Mouse (Mus musculus): ENCODE results near the gene Senp7. TPM values are rescaled to one million over a fixed set of nuclear protein-coding genes. Genes with fewer than 3 reads are reported as not detected.
"Not testable (repeated sequence)": the region's sequence is repeated elsewhere in the genome, so short reads cannot be mapped to it uniquely, and the experiment has no call there.

Senp7 gene
- polyA plus RNA-seq, 1 experiment from 2014 or later: 33.2 TPM

DNA sequence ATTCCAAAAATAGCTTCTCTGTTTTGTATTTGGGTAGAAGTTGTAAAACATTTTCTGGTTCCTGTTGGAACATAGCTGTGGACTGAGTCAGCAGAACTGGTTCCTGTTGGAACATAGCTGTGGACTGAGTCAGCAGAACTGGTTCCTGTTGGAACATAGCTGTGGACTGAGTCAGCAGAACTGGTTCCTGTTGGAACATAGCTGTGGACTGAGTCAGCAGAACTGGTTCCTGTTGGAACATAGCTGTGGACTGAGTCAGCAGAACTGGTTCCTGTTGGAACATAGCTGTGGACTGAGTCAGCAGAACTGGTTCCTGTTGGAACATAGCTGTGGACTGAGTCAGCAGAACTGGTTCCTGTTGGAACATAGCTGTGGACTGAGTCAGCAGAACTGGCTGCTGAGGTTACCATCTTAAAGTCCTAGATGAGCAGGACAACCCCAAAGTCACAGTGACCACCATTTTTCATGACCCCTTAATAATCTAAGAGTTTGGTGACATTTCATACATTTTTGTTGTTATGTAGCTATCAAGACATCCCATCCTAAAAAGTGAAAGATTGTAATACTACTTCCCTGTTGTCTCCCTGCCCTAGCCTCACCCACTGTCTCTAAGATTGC, 48.4 kb downstream of the Senp7 start:
- not testable (repeated sequence) for H3K9ac ChIP-seq (ENCODE audit: low read depth, low read length); H3K4me1 ChIP-seq (ENCODE audit: control insufficient read depth, insufficient read depth, low read length); H3K27ac ChIP-seq (ENCODE audit: low read depth, low read length); H3K9me3 ChIP-seq (ENCODE audit: control insufficient read depth, low read length); H3K4me3 ChIP-seq (ENCODE audit: low read length); ATAC-seq (ENCODE audit: low FRiP score, low TSS enrichment); H3K27me3 ChIP-seq (ENCODE audit: control insufficient read depth, insufficient read depth, low read length); H3K4me2 ChIP-seq (replicated peaks; ENCODE audit: low read depth, low read length)
- H3K36me3 ChIP-seq (ENCODE audit: control insufficient read depth, insufficient read depth, low read length): peaks cover 21% of the 10 kb centered on the region; the same call in 1 of the 2 replicates

DNA sequence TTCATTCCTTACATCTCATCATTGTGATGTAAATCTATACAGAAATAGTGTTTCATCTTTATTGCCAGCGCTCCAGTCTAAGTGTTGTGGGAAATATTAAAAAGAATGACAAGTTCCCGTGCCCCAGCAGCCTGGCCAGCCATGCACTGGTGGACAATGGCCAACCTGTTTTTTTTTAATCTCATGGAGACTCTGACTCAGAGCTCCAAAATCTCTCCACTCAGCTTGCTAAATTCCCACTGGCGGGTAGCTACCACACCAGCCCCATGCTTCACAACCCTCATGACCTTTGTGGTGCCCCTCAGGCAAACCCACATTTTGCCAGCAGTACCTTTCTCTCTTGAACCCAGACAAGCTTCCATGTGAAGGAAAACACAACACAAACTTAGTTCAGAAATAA, 67.6 kb downstream of the Senp7 start:
- Histone ChIP-seq H3K4me2 (replicated peaks; ENCODE audit: low read depth, low read length) (no peak overlapping the region), H3K27me3 (ENCODE audit: control insufficient read depth, insufficient read depth, low read length) (no peaks in the 10 kb centered on the region), H3K9ac (ENCODE audit: low read depth, low read length) (no peak overlapping the region), H3K9me3 (ENCODE audit: control insufficient read depth, low read length) (no peaks in the 10 kb centered on the region), H3K4me3 (ENCODE audit: low read length) (no peak overlapping the region), H3K36me3 (ENCODE audit: control insufficient read depth, insufficient read depth, low read length) (peaks cover 15% of the 10 kb centered on the region; the same call in 1 of the 2 replicates), H3K4me1 (ENCODE audit: control insufficient read depth, insufficient read depth, low read length) (no peaks in the 10 kb centered on the region), H3K27ac (ENCODE audit: low read depth, low read length) (no peak overlapping the region)
- WGBS: 83% methylated on average over 3 of the region's 3 CpGs
- no peak for ATAC-seq (ENCODE audit: low FRiP score, low TSS enrichment)

DNA sequence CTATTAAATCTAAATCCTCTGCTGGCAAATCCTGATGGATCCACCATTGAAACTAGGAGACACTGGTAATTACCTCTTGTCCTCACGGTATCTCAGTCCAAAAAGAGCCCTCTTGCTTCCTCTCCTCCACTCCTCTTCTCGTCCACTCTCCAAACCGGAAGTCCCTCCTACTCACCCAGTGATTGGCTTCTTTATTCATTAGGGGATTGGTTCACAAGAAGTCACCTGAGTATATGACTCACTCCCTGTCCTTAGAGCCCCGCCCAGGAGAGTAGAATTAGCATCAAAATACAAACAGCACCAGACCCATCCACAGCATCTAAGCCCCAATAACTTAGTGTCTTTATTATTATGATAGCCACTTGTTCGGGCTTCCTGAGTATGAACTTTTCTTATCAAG, 68.0 kb downstream of the Senp7 start:
- Histone ChIP-seq H3K36me3 (ENCODE audit: control insufficient read depth, insufficient read depth, low read length) (peaks cover 17% of the 10 kb centered on the region; the same call in 1 of the 2 replicates), H3K4me3 (ENCODE audit: low read length) (no peak overlapping the region), H3K9me3 (ENCODE audit: control insufficient read depth, low read length) (no peaks in the 10 kb centered on the region), H3K27me3 (ENCODE audit: control insufficient read depth, insufficient read depth, low read length) (no peaks in the 10 kb centered on the region), H3K4me2 (replicated peaks; ENCODE audit: low read depth, low read length) (no peak overlapping the region), H3K27ac (ENCODE audit: low read depth, low read length) (no peak overlapping the region), H3K4me1 (ENCODE audit: control insufficient read depth, insufficient read depth, low read length) (no peaks in the 10 kb centered on the region), H3K9ac (ENCODE audit: low read depth, low read length) (no peak overlapping the region)
- 93% methylated on average over 5 of the region's 5 CpGs for WGBS
- ATAC-seq (ENCODE audit: low FRiP score, low TSS enrichment): no peak

DNA sequence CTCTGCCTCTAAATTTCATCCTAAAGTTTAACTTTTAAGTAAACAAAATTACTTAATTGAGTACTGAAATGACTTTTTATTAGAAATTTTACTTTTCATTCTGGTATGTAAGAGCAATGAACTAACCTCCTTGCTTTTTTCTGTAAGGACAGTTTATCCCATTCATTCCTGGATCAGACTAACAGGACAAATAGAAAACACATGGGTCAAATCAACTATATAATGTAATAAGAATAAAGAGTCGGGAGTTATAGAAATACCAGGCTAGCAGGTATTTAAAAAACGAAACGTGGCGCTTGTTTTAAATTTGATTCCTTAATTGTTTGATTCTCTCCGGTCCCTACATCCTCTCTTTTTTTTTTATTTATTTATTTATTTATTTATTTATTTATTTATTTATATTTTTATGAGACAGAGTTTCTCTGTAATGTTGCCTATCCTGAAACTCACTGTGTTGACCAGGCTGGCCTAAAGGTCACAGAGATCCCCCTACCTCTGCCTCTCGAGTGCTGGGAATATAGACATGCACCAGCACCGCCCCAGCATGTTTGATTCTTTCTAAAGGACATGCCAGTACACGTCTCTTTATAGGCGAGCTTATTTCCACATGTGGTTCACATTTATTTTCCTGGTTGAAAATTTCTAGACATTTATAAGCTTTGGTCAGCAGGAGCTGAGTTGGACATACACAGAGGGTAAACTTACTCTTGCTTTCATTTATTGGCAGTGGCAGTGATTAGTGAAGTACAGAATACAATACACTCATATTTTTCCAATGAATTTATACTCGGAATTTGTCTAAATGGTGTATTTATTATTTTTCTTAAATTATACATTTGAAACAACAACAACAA, 69.4 kb downstream of the Senp7 start:
- ATAC-seq (ENCODE audit: low FRiP score, low TSS enrichment): no peak
- WGBS: 93% methylated on average over 10 of the region's 10 CpGs

DNA sequence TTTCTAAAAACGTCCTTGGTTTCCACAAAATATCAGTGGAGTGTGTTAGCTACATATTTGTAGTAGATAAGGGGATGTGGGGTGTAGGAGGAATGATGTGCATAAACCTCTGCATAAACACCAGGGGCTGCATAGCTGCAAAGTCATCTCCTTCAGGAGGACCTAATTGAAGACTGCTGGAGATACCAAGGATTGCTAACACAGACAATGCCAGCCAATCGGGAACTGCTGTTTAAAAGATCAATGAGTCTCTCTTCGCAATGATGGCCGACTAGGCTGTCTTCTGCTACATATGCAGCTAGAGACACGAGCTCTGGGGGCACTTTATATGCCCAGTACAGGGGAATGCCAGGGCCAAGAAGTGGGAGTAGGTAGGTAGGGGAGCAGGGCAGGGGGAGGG, 74.4 kb downstream of the Senp7 start:
- Histone ChIP-seq H3K27me3 (ENCODE audit: control insufficient read depth, insufficient read depth, low read length) (no peaks in the 10 kb centered on the region), H3K9me3 (ENCODE audit: control insufficient read depth, low read length) (no peaks in the 10 kb centered on the region), H3K4me2 (replicated peaks; ENCODE audit: low read depth, low read length) (no peak overlapping the region), H3K4me3 (ENCODE audit: low read length) (no peak overlapping the region), H3K4me1 (ENCODE audit: control insufficient read depth, insufficient read depth, low read length) (no peaks in the 10 kb centered on the region), H3K9ac (ENCODE audit: low read depth, low read length) (no peak overlapping the region), H3K27ac (ENCODE audit: low read depth, low read length) (no peak overlapping the region), H3K36me3 (ENCODE audit: control insufficient read depth, insufficient read depth, low read length) (peaks cover 16% of the 10 kb centered on the region; the same call in 1 of the 2 replicates)
- WGBS: 90% methylated on average over 5 of the region's 5 CpGs
- ATAC-seq (ENCODE audit: low FRiP score, low TSS enrichment): no peak

More for the DNA sequence above, 69.4 kb downstream of the Senp7 start:
- H3K4me1 ChIP-seq (ENCODE audit: control insufficient read depth, insufficient read depth, low read length): no peaks in the 10 kb centered on the region
- H3K9ac ChIP-seq (ENCODE audit: low read depth, low read length): no peak overlapping the region
- peaks cover 17% of the 10 kb centered on the region; the same call in 1 of the 2 replicates for H3K36me3 ChIP-seq (ENCODE audit: control insufficient read depth, insufficient read depth, low read length)
- no peak overlapping the region for H3K4me3 ChIP-seq (ENCODE audit: low read length)
- H3K27ac ChIP-seq (ENCODE audit: low read depth, low read length): no peak overlapping the region
- H3K27me3 ChIP-seq (ENCODE audit: control insufficient read depth, insufficient read depth, low read length): no peaks in the 10 kb centered on the region
- no peak overlapping the region for H3K4me2 ChIP-seq (replicated peaks; ENCODE audit: low read depth, low read length)
- no peaks in the 10 kb centered on the region for H3K9me3 ChIP-seq (ENCODE audit: control insufficient read depth, low read length)

DNA sequence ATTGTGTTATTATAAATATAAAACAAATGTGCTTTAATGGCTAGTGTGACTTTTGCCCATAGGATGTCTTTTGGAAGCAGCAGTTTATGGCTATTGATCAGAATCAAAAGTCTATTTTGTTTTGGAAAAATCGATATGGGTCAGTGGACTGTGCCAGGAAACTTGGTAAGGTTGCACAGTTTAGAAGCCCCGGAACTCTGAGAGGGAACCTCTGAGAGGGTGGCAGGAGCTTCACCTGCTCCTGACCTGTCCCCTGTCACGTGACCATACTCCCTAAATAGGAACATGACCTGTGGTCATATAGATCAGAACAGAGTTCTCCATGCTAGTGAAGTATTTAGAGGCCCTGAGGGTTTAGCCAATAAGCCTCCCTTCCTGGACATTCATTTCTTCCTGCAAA, 75.9 kb downstream of the Senp7 start:
- 86% methylated on average over 3 of the region's 3 CpGs for WGBS
- Histone ChIP-seq H3K9me3 (ENCODE audit: control insufficient read depth, low read length) (no peaks in the 10 kb centered on the region), H3K4me3 (ENCODE audit: low read length) (no peak overlapping the region), H3K9ac (ENCODE audit: low read depth, low read length) (no peak overlapping the region), H3K4me1 (ENCODE audit: control insufficient read depth, insufficient read depth, low read length) (no peaks in the 10 kb centered on the region), H3K27ac (ENCODE audit: low read depth, low read length) (no peak overlapping the region), H3K4me2 (replicated peaks; ENCODE audit: low read depth, low read length) (no peak overlapping the region), H3K27me3 (ENCODE audit: control insufficient read depth, insufficient read depth, low read length) (no peaks in the 10 kb centered on the region), H3K36me3 (ENCODE audit: control insufficient read depth, insufficient read depth, low read length) (peaks cover 16% of the 10 kb centered on the region; the same call in 1 of the 2 replicates)
- ATAC-seq (ENCODE audit: low FRiP score, low TSS enrichment): no peak

DNA sequence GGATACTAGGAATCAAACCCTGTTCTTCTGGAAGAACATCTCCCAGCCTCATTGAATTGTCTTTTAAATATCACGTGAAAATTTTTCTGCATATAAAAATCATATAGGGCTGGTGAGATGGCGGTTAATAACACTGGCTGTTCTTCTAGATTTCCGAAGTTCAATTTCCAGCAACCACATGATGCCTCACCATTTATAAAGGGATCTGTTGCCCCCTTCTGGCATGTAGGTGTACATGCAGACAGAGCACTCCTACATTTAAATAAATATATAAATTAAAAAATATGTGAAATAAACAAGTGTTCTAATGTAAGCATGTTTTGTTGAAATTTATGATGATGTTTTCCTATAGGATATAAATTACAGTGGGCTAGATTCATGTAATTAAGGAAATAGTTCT, 83.5 kb downstream of the Senp7 start:
- Histone ChIP-seq H3K4me1 (ENCODE audit: control insufficient read depth, insufficient read depth, low read length) (no peaks in the 10 kb centered on the region), H3K36me3 (ENCODE audit: control insufficient read depth, insufficient read depth, low read length) (peaks cover 4% of the 10 kb centered on the region; the same call in 1 of the 2 replicates), H3K9ac (ENCODE audit: low read depth, low read length) (no peak overlapping the region), H3K27ac (ENCODE audit: low read depth, low read length) (no peak overlapping the region), H3K9me3 (ENCODE audit: control insufficient read depth, low read length) (no peaks in the 10 kb centered on the region), H3K27me3 (ENCODE audit: control insufficient read depth, insufficient read depth, low read length) (no peaks in the 10 kb centered on the region), H3K4me2 (replicated peaks; ENCODE audit: low read depth, low read length) (no peak overlapping the region), H3K4me3 (ENCODE audit: low read length) (no peak overlapping the region)
- 36% methylated on average over 3 of the region's 3 CpGs for WGBS
- ATAC-seq (ENCODE audit: low FRiP score, low TSS enrichment): no peak

DNA sequence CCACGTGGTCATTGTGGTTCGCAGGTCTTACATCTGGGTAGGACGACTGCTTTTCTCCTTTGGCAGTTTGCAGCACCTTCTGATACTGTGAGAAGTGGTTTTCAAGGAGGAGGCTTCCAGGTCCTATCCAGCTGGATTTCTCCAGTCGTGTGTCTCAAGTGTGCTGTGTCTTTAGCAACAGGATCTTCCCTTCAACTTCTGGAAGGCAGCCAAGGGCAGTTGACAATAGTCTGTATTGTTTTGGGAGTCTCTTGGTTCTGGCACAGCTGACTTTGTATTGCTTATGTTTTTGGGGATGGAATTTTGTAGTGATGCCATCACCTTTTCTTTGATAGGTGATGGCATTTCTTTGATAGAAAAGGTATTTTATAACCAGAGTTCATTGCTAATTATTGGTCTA, 86.0 kb downstream of the Senp7 start:
- no peaks in the 10 kb centered on the region for H3K9me3 ChIP-seq (ENCODE audit: control insufficient read depth, low read length)
- WGBS: 57% methylated on average over 4 of the region's 4 CpGs
- no peaks in the 10 kb centered on the region for H3K4me1 ChIP-seq (ENCODE audit: control insufficient read depth, insufficient read depth, low read length)
- no peak overlapping the region for H3K27ac ChIP-seq (ENCODE audit: low read depth, low read length)
- no peak overlapping the region for H3K9ac ChIP-seq (ENCODE audit: low read depth, low read length)
- H3K4me3 ChIP-seq (ENCODE audit: low read length): no peak overlapping the region
- no peaks in the 10 kb centered on the region for H3K36me3 ChIP-seq (ENCODE audit: control insufficient read depth, insufficient read depth, low read length)
- H3K27me3 ChIP-seq (ENCODE audit: control insufficient read depth, insufficient read depth, low read length): no peaks in the 10 kb centered on the region
- no peak overlapping the region for H3K4me2 ChIP-seq (replicated peaks; ENCODE audit: low read depth, low read length)
- ATAC-seq (ENCODE audit: low FRiP score, low TSS enrichment): no peak

DNA sequence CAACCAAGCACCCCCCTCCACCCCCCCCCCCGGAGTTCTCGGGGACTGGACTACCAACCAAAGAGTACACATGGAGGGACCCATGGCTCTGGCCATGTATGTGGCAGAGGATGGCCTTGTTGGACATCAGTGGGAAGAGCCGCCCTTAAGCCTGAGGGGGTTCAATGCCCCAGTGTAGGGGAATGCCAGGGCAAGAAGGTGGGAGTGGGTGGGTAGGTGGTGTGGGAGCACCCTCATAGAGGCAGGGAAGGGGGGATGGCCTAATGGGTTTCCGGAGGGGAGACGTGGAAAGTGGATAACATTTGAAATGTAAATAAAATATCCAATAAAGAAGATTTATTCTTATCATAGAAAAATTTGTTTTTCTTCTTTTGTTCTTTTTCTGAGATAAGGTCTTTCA, 89.5 kb downstream of the Senp7 start:
- H3K27me3 ChIP-seq (ENCODE audit: control insufficient read depth, insufficient read depth, low read length); H3K36me3 ChIP-seq (ENCODE audit: control insufficient read depth, insufficient read depth, low read length); H3K9me3 ChIP-seq (ENCODE audit: control insufficient read depth, low read length); H3K4me3 ChIP-seq (ENCODE audit: low read length); H3K9ac ChIP-seq (ENCODE audit: low read depth, low read length); H3K27ac ChIP-seq (ENCODE audit: low read depth, low read length); H3K4me2 ChIP-seq (replicated peaks; ENCODE audit: low read depth, low read length); H3K4me1 ChIP-seq (ENCODE audit: control insufficient read depth, insufficient read depth, low read length); ATAC-seq (ENCODE audit: low FRiP score, low TSS enrichment): not testable (repeated sequence)
- WGBS: 92% methylated on average over 5 of the region's 5 CpGs

All from kidney, embryonic 14.5 days (tissue).